Mouse (Mus musculus) C2C12 (cell line): ENCODE results near the gene Gtpbp4. TPM values are rescaled to one million over a fixed set of nuclear protein-coding genes. Genes with fewer than 3 reads are reported as not detected.

Experiments used
- H3K27me3 ChIP-seq: one replicate; pipeline ENCODE4 v1.6.1; 2011; ENCODE audit not compliant: control insufficient read depth, insufficient read depth, insufficient read length
- H3K36me3 ChIP-seq: one replicate; pipeline ENCODE4 v1.6.1; 2011; ENCODE audit not compliant: control insufficient read depth, insufficient read depth
- H3K4me3 ChIP-seq: one replicate; pipeline ENCODE4 v1.5.1; 2011; ENCODE audit warnings: mild to moderate bottlenecking, control low read depth; ENCODE audit not compliant: poor library complexity, insufficient read depth, severe bottlenecking
- H3K79me2 ChIP-seq: one replicate; pipeline ENCODE4 v1.6.1; 2011; ENCODE audit not compliant: control insufficient read depth, insufficient read depth
- H3K79me3 ChIP-seq: one replicate; pipeline ENCODE4 v1.6.1; 2011; ENCODE audit warnings: low read depth, control low read depth
- H3ac ChIP-seq: one replicate; pipeline ENCODE3; 2011; ENCODE audit warnings: low read depth; ENCODE audit not compliant: control insufficient read depth, insufficient read length
- CEBPB ChIP-seq: IDR thresholded peaks from one replicate; pipeline ENCODE4 v1.6.1; 2011; ENCODE audit warnings: low read depth, mild to moderate bottlenecking, control low read depth, moderate library complexity
- CTCF ChIP-seq: IDR thresholded peaks from one replicate; pipeline ENCODE4 v1.5.1; 2011; ENCODE audit not compliant: control insufficient read depth, insufficient read depth, insufficient read length
- FOSL1 ChIP-seq: IDR thresholded peaks from one replicate; pipeline ENCODE4 v1.8.0; 2011; ENCODE audit warnings: mild to moderate bottlenecking, low read length; ENCODE audit not compliant: poor library complexity, insufficient read depth, severe bottlenecking
- MAX ChIP-seq: IDR thresholded peaks from one replicate; pipeline ENCODE4 v1.6.1; 2011; ENCODE audit warnings: mild to moderate bottlenecking, control low read depth
- MYOD1 ChIP-seq: IDR thresholded peaks from one replicate; pipeline ENCODE4 v1.6.1; 2011; ENCODE audit warnings: low read depth; ENCODE audit not compliant: control insufficient read depth, insufficient read length
- MYOG ChIP-seq: IDR thresholded peaks from one replicate; pipeline ENCODE4 v1.6.1; 2011; ENCODE audit not compliant: control insufficient read depth, insufficient read length; ENCODE audit errors: extremely low read depth
- USF1 ChIP-seq: IDR thresholded peaks from one replicate; pipeline ENCODE4 v1.6.1; 2011; ENCODE audit warnings: low read depth, mild to moderate bottlenecking, control low read depth, moderate library complexity
- microRNA-seq: library from miRNA; unstranded; fragments of <30 nt; microRNA quantifications from one replicate; pipeline ENCODE4, GENCODE M21; 2019; ENCODE audit warnings: borderline microRNAs expressed
- polyA plus RNA-seq: library from polyadenylated mRNA; unstranded; fragments of >200 nt; fragmentation: generic; extraction: Trizol; gene quantifications from one replicate; pipeline ENCODE4 v1.2.1, GENCODE M21; 2012; ENCODE audit warnings: missing spikeins

The Gtpbp4 gene
- polyA plus RNA-seq, 1 experiment: 27.7 TPM

DNA sequence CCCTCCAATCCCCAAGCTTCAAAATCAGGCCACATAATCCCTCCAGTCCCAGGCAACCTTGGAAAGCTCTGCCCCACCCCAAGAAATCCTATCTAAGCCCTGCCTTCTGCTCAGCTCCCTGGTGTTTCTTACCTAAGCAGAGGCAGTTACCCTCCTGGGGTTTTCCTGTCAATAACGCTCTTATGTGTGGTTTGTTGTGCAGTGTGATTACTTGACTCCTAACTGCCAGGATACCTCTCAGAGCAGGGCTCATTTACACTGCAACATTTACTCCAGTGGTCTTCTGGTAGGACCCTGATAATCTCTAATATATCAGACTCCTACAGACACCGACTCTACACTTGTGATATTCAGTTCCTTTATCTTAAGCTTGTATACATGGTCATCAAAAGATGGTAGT, 62.4 kb downstream of the Gtpbp4 start:
- Histone ChIP-seq H3ac (no peak overlapping the region), H3K27me3 (peaks cover 17% of the 10 kb centered on the region), H3K79me2 (no peaks in the 10 kb centered on the region), H3K36me3 (no peaks in the 10 kb centered on the region), H3K79me3 (no peaks in the 10 kb centered on the region), H3K4me3 (no peak overlapping the region)
- no peak for TF ChIP-seq MYOD1
- TF ChIP-seq CTCF: no peak
- TF ChIP-seq FOSL1: no peak
- no peak for TF ChIP-seq CEBPB
- TF ChIP-seq MAX: no peak
- no peak for TF ChIP-seq MYOG
- TF ChIP-seq USF1: no peak

Small RNA genes lying within 50 kb of the gene (microRNA-seq; reads per million reads assigned to microRNA genes)
- not detected for gene Gm22750

Other genes starting within 250 kb of the Gtpbp4 start
- gene Wdr37, start 124.2 kb downstream of the Gtpbp4 start, polyA plus RNA-seq: 4.2 TPM
- gene Idi1, start 110.6 kb downstream of the Gtpbp4 start, polyA plus RNA-seq: 23.9 TPM
- gene Gm9745, start 47.9 kb downstream of the Gtpbp4 start, polyA plus RNA-seq: not detected
- gene Idi2, start 43.2 kb downstream of the Gtpbp4 start, polyA plus RNA-seq: not detected
- gene Larp4b, start 97.8 kb upstream of the Gtpbp4 start, polyA plus RNA-seq: 15.2 TPM